Mouse (Mus musculus) forebrain, embryonic 15.5 days (tissue): ENCODE measurements around the gene Rab39b. TPM values are rescaled to one million over a fixed set of nuclear protein-coding genes. Genes with fewer than 3 reads are reported as not detected.

Experiments used
- ATAC-seq: fragments of 200-750 bp; cut with Nextera tagmentation; replicated peaks from 2 replicates; pipeline ENCODE4 v1.8.0; 2017; ENCODE audit warnings: mild to moderate bottlenecking, moderate TSS enrichment, moderate library complexity
- H3K27ac ChIP-seq: fragments of 300-500 bp; sonication (generic); replicated peaks from 2 replicates; pipeline ENCODE4 v1.5.1; 2015; ENCODE audit warnings: mild to moderate bottlenecking, inconsistent platforms
- H3K27me3 ChIP-seq: fragments of 300-500 bp; sonication (generic); 2 replicates; pipeline ENCODE4 v1.6.1; 2015; ENCODE audit warnings: inconsistent platforms
- H3K36me3 ChIP-seq: fragments of 300-500 bp; sonication (generic); 2 replicates; pipeline ENCODE4 v1.6.1; 2015; ENCODE audit warnings: mild to moderate bottlenecking, inconsistent platforms
- H3K4me1 ChIP-seq: fragments of 300-500 bp; sonication (generic); 2 replicates; pipeline ENCODE4 v1.6.1; 2015; ENCODE audit warnings: inconsistent platforms
- H3K4me2 ChIP-seq: fragments of 300-500 bp; sonication (generic); replicated peaks from 2 replicates; pipeline ENCODE4 v1.6.1; 2015; ENCODE audit warnings: mild to moderate bottlenecking, inconsistent platforms
- H3K4me3 ChIP-seq: fragments of 300-500 bp; sonication (generic); 2 replicates; pipeline ENCODE4 v1.5.1; 2015; ENCODE audit warnings: mild to moderate bottlenecking, inconsistent platforms
- H3K9ac ChIP-seq: fragments of 300-500 bp; sonication (generic); replicated peaks from 2 replicates; pipeline ENCODE4 v1.6.1; 2015; ENCODE audit warnings: mild to moderate bottlenecking, inconsistent platforms
- H3K9me3 ChIP-seq: fragments of 300-500 bp; sonication (generic); 2 replicates; pipeline ENCODE4 v1.6.1; 2016; ENCODE audit warnings: inconsistent platforms
- WGBS: fragments of 180-500 bp; shearing (Covaris S2); methylation state at CpG from one replicate; pipeline ENCODE4 v1.1.7; 2015; ENCODE audit warnings: mixed read lengths; 5-methylcytosine and 5-hydroxymethylcytosine counted together
- polyA plus RNA-seq: library from polyadenylated mRNA; unstranded; fragments of >200 nt; fragmentation: Nextera tagmentation; extraction: Ambion mirVana; gene quantifications from 2 replicates; pipeline ENCODE4 v1.2.1, GENCODE M21; 2015

Gene Rab39b
- 21.7 and 24.6 TPM in 2 replicates for polyA plus RNA-seq

- peak within 1 kb of the TSS; percentile 61 for H3K4me3 ChIP-seq
- 19% methylated on average over 40 of the region's 41 CpGs for WGBS
- H3K36me3 ChIP-seq = no peaks in the 10 kb centered on the region; the same call in 1 of the 2 replicates
- no peaks in the 10 kb centered on the region for H3K27me3 ChIP-seq
- no peaks in the 10 kb centered on the region for H3K9me3 ChIP-seq
- H3K9ac ChIP-seq = peak within 1 kb of the TSS; percentile 73
- peak within 1 kb of the TSS; percentile 37 for H3K4me2 ChIP-seq
- peak within 1 kb of the TSS; percentile 86 for H3K27ac ChIP-seq
- no peaks in the 10 kb centered on the region for H3K4me1 ChIP-seq
- peak; percentile 98 for ATAC-seq
These were observed at the start of gene Rab39b for GRCm38 (mm10) chrX:75577582-75578324. Gene Rab39b (minus strand): TSS chrX:75578231.

- H3K36me3 ChIP-seq = no peaks in the 10 kb centered on the region; the same call in 1 of the 2 replicates
- 83% methylated on average over 2 of the region's 2 CpGs for WGBS
- no peaks in the 10 kb centered on the region for H3K9me3 ChIP-seq
- ATAC-seq = peak; percentile 56
- no peak overlapping the region for H3K4me3 ChIP-seq
- H3K27me3 ChIP-seq = no peaks in the 10 kb centered on the region
- no peaks in the 10 kb centered on the region for H3K4me1 ChIP-seq
- H3K27ac ChIP-seq = no peak overlapping the region
- H3K4me2 ChIP-seq = no peak overlapping the region
- H3K9ac ChIP-seq = no peak overlapping the region
These were observed 508 bp upstream of the Rab39b start for GRCm38 (mm10) chrX:75578539-75578938.

Other genes starting within 250 kb of the Rab39b start
- gene Fundc2, start 195.8 kb downstream of the Rab39b start, polyA plus RNA-seq = 28.3 and 31.9 TPM in 2 replicates
- gene F8, start 195.6 kb downstream of the Rab39b start, polyA plus RNA-seq = 1.00 and 1.2 TPM in 2 replicates
- 22.0 and 28.6 TPM in 2 replicates for gene Cmc4, start 161.6 kb downstream of the Rab39b start, polyA plus RNA-seq
- 9.2 and 9.4 TPM in 2 replicates for gene Mtcp1, start 161.6 kb downstream of the Rab39b start, polyA plus RNA-seq
- gene Brcc3, start 161.6 kb downstream of the Rab39b start, polyA plus RNA-seq = 61.0 and 61.5 TPM in 2 replicates
- 301 and 321 TPM in 2 replicates for gene Vbp1, start 63.9 kb downstream of the Rab39b start, polyA plus RNA-seq